Mouse (Mus musculus): ENCODE data around the gene Zfp618.

- TF ChIP-seq CTCF (IDR thresholded peaks at IDR 0.05; ENCODE audit: insufficient read depth, low read length) (no peak), POLR2A (IDR thresholded peaks at IDR 0.05; ENCODE audit: borderline replicate concordance, extremely low read depth, low read depth, low read length) (no peak)
Observed at GRCm38 (mm10) chr4:62983556-62983955, 18.2 kb downstream of the Zfp618 start.
